Mouse (Mus musculus): ENCODE measurements around the gene Mrps21.

DNA sequence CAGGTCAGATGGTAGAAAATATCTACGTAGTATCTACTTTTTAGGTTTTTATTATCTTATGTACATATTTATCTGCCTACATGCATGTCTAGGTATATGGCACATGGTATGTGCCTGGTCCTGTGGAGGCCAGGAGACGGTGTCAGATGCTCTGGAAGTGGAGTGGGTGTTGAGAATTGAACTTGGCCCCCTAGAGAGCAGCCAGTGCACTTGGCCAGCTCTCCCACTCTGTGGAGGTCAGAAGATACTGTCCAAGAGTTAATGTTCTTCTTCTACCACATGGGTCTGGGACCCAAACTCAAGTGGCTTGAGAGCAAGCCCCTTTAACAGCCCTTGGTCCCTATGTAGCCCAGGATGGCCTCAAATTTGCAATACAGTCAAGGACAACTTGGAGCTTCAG is 3.9 kb downstream of the Mrps21 start:
- TF ChIP-seq CTCF (IDR thresholded peaks at IDR 0.05) (no peak), EP300 (IDR thresholded peaks at IDR 0.05) (no peak)

Measured in lung, postnatal 0 days (tissue).